Mouse (Mus musculus) spleen, adult 2 months (tissue): ENCODE measurements around the gene Tbc1d1. TPM values are rescaled to one million over a fixed set of nuclear protein-coding genes. Genes with fewer than 3 reads are reported as not detected.

Experiments used
- DNase-seq, 2 experiments: peaks; one replicate each; pipeline versions ENCODE4 v3.0.0 to v3.0.0-alpha.2; 2012 to 2021; ENCODE audit warnings: low spot score in 2 of 2, low read depth in 1 of 2
- H3K27ac ChIP-seq: fragments of 200-500 bp; 2 replicates; pipeline ENCODE4 v1.5.1; 2012; ENCODE audit warnings: low read length, inconsistent platforms; ENCODE audit not compliant: insufficient read depth
- H3K27me3 ChIP-seq: fragments of 200-500 bp; 2 replicates; pipeline ENCODE4 v1.6.1; 2012; ENCODE audit warnings: mild to moderate bottlenecking, moderate library complexity, low read length, inconsistent platforms; ENCODE audit not compliant: control insufficient read depth, insufficient read depth
- H3K36me3 ChIP-seq: fragments of 200-500 bp; 2 replicates; pipeline ENCODE4 v1.6.1; 2012; ENCODE audit warnings: mild to moderate bottlenecking, low read length, inconsistent platforms; ENCODE audit not compliant: control insufficient read depth, insufficient read depth
- H3K4me1 ChIP-seq: fragments of 200-500 bp; 2 replicates; pipeline ENCODE4 v1.6.1; 2011; ENCODE audit warnings: inconsistent platforms; ENCODE audit not compliant: control insufficient read depth, insufficient read depth, insufficient read length
- H3K4me3 ChIP-seq: fragments of 200-500 bp; 2 replicates; pipeline ENCODE4 v1.5.1; 2011; ENCODE audit warnings: mild to moderate bottlenecking, inconsistent platforms; ENCODE audit not compliant: insufficient read depth, insufficient read length; ENCODE audit errors: extremely low read depth
- CTCF ChIP-seq: fragments of 200-500 bp; IDR thresholded peaks from 2 replicates; pipeline ENCODE4 v1.5.1; 2011; ENCODE audit warnings: mild to moderate bottlenecking, inconsistent platforms; ENCODE audit not compliant: insufficient read depth, insufficient read length, insufficient replicate concordance; ENCODE audit errors: extremely low read depth
- POLR2A ChIP-seq: fragments of 200-500 bp; IDR thresholded peaks from 2 replicates; pipeline ENCODE4 v1.6.1; 2011; ENCODE audit warnings: low read depth, low read length, inconsistent platforms
- WGBS: fragments of 180-500 bp; shearing (Covaris S2); methylation state at CpG from one replicate; pipeline ENCODE4 v1.1.7; 2018; 5-methylcytosine and 5-hydroxymethylcytosine counted together
- polyA plus RNA-seq: library from polyadenylated mRNA; depleted of rRNA; stranded (reverse); fragments of >200 nt; gene quantifications from 2 replicates; pipeline ENCODE4 v1.2.3, GENCODE M21; 2012

The Tbc1d1 gene
- polyA plus RNA-seq, 1 experiment, result 16.8 TPM

GRCm38 (mm10) chr5:64312295-64312694, 156.2 kb downstream of the Tbc1d1 start:
- H3K27me3 ChIP-seq, result no peaks in the 10 kb centered on the region
- no peak overlapping the region for H3K4me3 ChIP-seq
- no peak overlapping the region for H3K27ac ChIP-seq
- H3K36me3 ChIP-seq, result peaks cover 16% of the 10 kb centered on the region
- H3K4me1 ChIP-seq, result no peaks in the 10 kb centered on the region
- 89% methylated on average over 5 of the region's 5 CpGs for WGBS
- no peak for DNase-seq
- TF ChIP-seq CTCF, result no peak
- no peak for TF ChIP-seq POLR2A

- TF ChIP-seq CTCF (no peak), POLR2A (no peak)
- no peak for DNase-seq
- WGBS, result 100% methylated on average over 1 of the region's 1 CpGs
- H3K27ac ChIP-seq, result no peak overlapping the region
- H3K4me1 ChIP-seq, result no peaks in the 10 kb centered on the region
- H3K36me3 ChIP-seq, result peaks cover 19% of the 10 kb centered on the region
- no peak overlapping the region for H3K4me3 ChIP-seq
- H3K27me3 ChIP-seq, result no peaks in the 10 kb centered on the region
Observed at GRCm38 (mm10) chr5:64313481-64313880, 157.4 kb downstream of the Tbc1d1 start.

- H3K36me3 ChIP-seq, result peaks cover 19% of the 10 kb centered on the region
- H3K4me3 ChIP-seq, result no peak overlapping the region
- no peak for TF ChIP-seq POLR2A
- TF ChIP-seq CTCF, result no peak
- H3K27me3 ChIP-seq, result no peaks in the 10 kb centered on the region
- no peak overlapping the region for H3K27ac ChIP-seq
- no peak for DNase-seq
- no peaks in the 10 kb centered on the region for H3K4me1 ChIP-seq
- 79% methylated on average over 6 of the region's 6 CpGs for WGBS
Observed at GRCm38 (mm10) chr5:64314288-64315052, 158.4 kb downstream of the Tbc1d1 start.

- Histone ChIP-seq H3K4me3 (no peak overlapping the region), H3K27ac (no peak overlapping the region), H3K4me1 (no peaks in the 10 kb centered on the region), H3K27me3 (no peaks in the 10 kb centered on the region), H3K36me3 (peaks cover 17% of the 10 kb centered on the region)
- no peak for DNase-seq
- no peak for TF ChIP-seq POLR2A
- no peak for TF ChIP-seq CTCF
- 88% methylated on average over 1 of the region's 1 CpGs for WGBS
Observed at GRCm38 (mm10) chr5:64315088-64315487, 159.0 kb downstream of the Tbc1d1 start.

GRCm38 (mm10) chr5:64323286-64323685, 167.2 kb downstream of the Tbc1d1 start:
- TF ChIP-seq POLR2A, result no peak
- no peak for TF ChIP-seq CTCF
- Histone ChIP-seq H3K27ac (no peak overlapping the region), H3K4me1 (no peaks in the 10 kb centered on the region), H3K36me3 (peaks cover 33% of the 10 kb centered on the region), H3K4me3 (no peak overlapping the region), H3K27me3 (no peaks in the 10 kb centered on the region)
- 95% methylated on average over 4 of the region's 4 CpGs for WGBS
- no peak for DNase-seq

GRCm38 (mm10) chr5:64324353-64324752, 168.2 kb downstream of the Tbc1d1 start:
- Histone ChIP-seq H3K36me3 (peaks cover 38% of the 10 kb centered on the region), H3K27ac (no peak overlapping the region), H3K4me1 (no peaks in the 10 kb centered on the region), H3K27me3 (no peaks in the 10 kb centered on the region), H3K4me3 (no peak overlapping the region)
- no peak for DNase-seq
- TF ChIP-seq POLR2A (no peak), CTCF (no peak)
- WGBS, result 94% methylated on average over 12 of the region's 12 CpGs

- H3K27me3 ChIP-seq, result no peaks in the 10 kb centered on the region
- H3K27ac ChIP-seq, result no peak overlapping the region
- no peak for TF ChIP-seq POLR2A
- no peak for TF ChIP-seq CTCF
- no peak for DNase-seq
- peaks cover 38% of the 10 kb centered on the region for H3K36me3 ChIP-seq
- H3K4me3 ChIP-seq, result no peak overlapping the region
- H3K4me1 ChIP-seq, result no peaks in the 10 kb centered on the region
- 86% methylated on average over 8 of the region's 8 CpGs for WGBS
Observed at GRCm38 (mm10) chr5:64324920-64325319, 168.8 kb downstream of the Tbc1d1 start.
